Mouse (Mus musculus): Measurements from ENCODE around the gene Gabrb2. TPM values are rescaled to one million over a fixed set of nuclear protein-coding genes. Genes with fewer than 3 reads are reported as not detected.

Gabrb2 gene
- polyA plus RNA-seq, 1 experiment from 2014 or later, result 2.1 TPM

GRCm38 (mm10) chr11:42535286-42535685 is 115.7 kb downstream of the Gabrb2 start:
- Histone ChIP-seq H3K4me2 (no peak overlapping the region), H3K9ac (no peak overlapping the region), H3K27me3 (replicated peaks) (no peaks in the 10 kb centered on the region), H3K4me3 (no peak overlapping the region), H3K36me3 (no peaks in the 10 kb centered on the region), H3K9me3 (replicated peaks) (no peaks in the 10 kb centered on the region), H3K27ac (ENCODE audit: poor library complexity, severe bottlenecking) (no peak overlapping the region), H3K4me1 (replicated peaks) (no peaks in the 10 kb centered on the region)
- no peak for ATAC-seq (ENCODE audit: insufficient number of reproducible peaks, low FRiP score)
- WGBS, result 82% methylated on average over 5 of the region's 5 CpGs

- no peak for ATAC-seq (ENCODE audit: insufficient number of reproducible peaks, low FRiP score)
- Histone ChIP-seq H3K4me2 (no peak overlapping the region), H3K4me1 (replicated peaks) (no peaks in the 10 kb centered on the region), H3K9ac (no peak overlapping the region), H3K36me3 (no peaks in the 10 kb centered on the region), H3K4me3 (no peak overlapping the region), H3K27ac (ENCODE audit: poor library complexity, severe bottlenecking) (no peak overlapping the region), H3K9me3 (replicated peaks) (no peaks in the 10 kb centered on the region), H3K27me3 (replicated peaks) (no peaks in the 10 kb centered on the region)
- 61% methylated on average over 1 of the region's 1 CpGs for WGBS
These were observed 116.3 kb downstream of the Gabrb2 start for GRCm38 (mm10) chr11:42535861-42536260.

- H3K9me3 ChIP-seq (replicated peaks), result no peaks in the 10 kb centered on the region
- H3K27ac ChIP-seq (ENCODE audit: poor library complexity, severe bottlenecking), result no peak overlapping the region
- WGBS, result 82% methylated on average over 2 of the region's 2 CpGs
- no peak overlapping the region for H3K4me2 ChIP-seq
- no peaks in the 10 kb centered on the region for H3K36me3 ChIP-seq
- no peak overlapping the region for H3K9ac ChIP-seq
- no peaks in the 10 kb centered on the region for H3K27me3 ChIP-seq (replicated peaks)
- no peaks in the 10 kb centered on the region for H3K4me1 ChIP-seq (replicated peaks)
- no peak overlapping the region for H3K4me3 ChIP-seq
- ATAC-seq (ENCODE audit: insufficient number of reproducible peaks, low FRiP score), result no peak
These were observed 123.3 kb downstream of the Gabrb2 start for GRCm38 (mm10) chr11:42542861-42543260.

GRCm38 (mm10) chr11:42566023-42566422 is 146.5 kb downstream of the Gabrb2 start:
- no peak overlapping the region for H3K9ac ChIP-seq
- ATAC-seq (ENCODE audit: insufficient number of reproducible peaks, low FRiP score), result no peak
- H3K27ac ChIP-seq (ENCODE audit: poor library complexity, severe bottlenecking), result no peak overlapping the region
- WGBS, result 78% methylated on average over 5 of the region's 5 CpGs
- no peaks in the 10 kb centered on the region for H3K27me3 ChIP-seq (replicated peaks)
- H3K9me3 ChIP-seq (replicated peaks), result no peaks in the 10 kb centered on the region
- H3K4me1 ChIP-seq (replicated peaks), result no peaks in the 10 kb centered on the region
- no peaks in the 10 kb centered on the region for H3K36me3 ChIP-seq
- no peak overlapping the region for H3K4me3 ChIP-seq
- no peak overlapping the region for H3K4me2 ChIP-seq

- H3K9me3 ChIP-seq (replicated peaks), result no peaks in the 10 kb centered on the region
- H3K4me1 ChIP-seq (replicated peaks), result no peaks in the 10 kb centered on the region
- no peaks in the 10 kb centered on the region for H3K27me3 ChIP-seq (replicated peaks)
- no peak overlapping the region for H3K4me3 ChIP-seq
- no peak overlapping the region for H3K27ac ChIP-seq (ENCODE audit: poor library complexity, severe bottlenecking)
- 77% methylated on average over 4 of the region's 4 CpGs for WGBS
- H3K9ac ChIP-seq, result no peak overlapping the region
- no peaks in the 10 kb centered on the region for H3K36me3 ChIP-seq
- ATAC-seq (ENCODE audit: insufficient number of reproducible peaks, low FRiP score), result no peak
- H3K4me2 ChIP-seq, result no peak overlapping the region
These were observed 151.9 kb downstream of the Gabrb2 start for GRCm38 (mm10) chr11:42571467-42571866.

- no peak overlapping the region for H3K27ac ChIP-seq (ENCODE audit: poor library complexity, severe bottlenecking)
- ATAC-seq (ENCODE audit: insufficient number of reproducible peaks, low FRiP score), result no peak
- no peaks in the 10 kb centered on the region for H3K4me1 ChIP-seq (replicated peaks)
- WGBS, result 78% methylated on average over 3 of the region's 3 CpGs
- H3K4me3 ChIP-seq, result no peak overlapping the region
- H3K36me3 ChIP-seq, result no peaks in the 10 kb centered on the region
- H3K27me3 ChIP-seq (replicated peaks), result no peaks in the 10 kb centered on the region
- no peak overlapping the region for H3K4me2 ChIP-seq
- H3K9me3 ChIP-seq (replicated peaks), result no peaks in the 10 kb centered on the region
- no peak overlapping the region for H3K9ac ChIP-seq
These were observed 155.8 kb downstream of the Gabrb2 start for GRCm38 (mm10) chr11:42575146-42575873.

GRCm38 (mm10) chr11:42579804-42580203 is 160.2 kb downstream of the Gabrb2 start:
- H3K9me3 ChIP-seq (replicated peaks), result no peaks in the 10 kb centered on the region
- no peak overlapping the region for H3K9ac ChIP-seq
- WGBS, result 61% methylated on average over 6 of the region's 6 CpGs
- no peaks in the 10 kb centered on the region for H3K36me3 ChIP-seq
- no peak overlapping the region for H3K4me2 ChIP-seq
- no peaks in the 10 kb centered on the region for H3K4me1 ChIP-seq (replicated peaks)
- H3K27ac ChIP-seq (ENCODE audit: poor library complexity, severe bottlenecking), result no peak overlapping the region
- H3K27me3 ChIP-seq (replicated peaks), result no peaks in the 10 kb centered on the region
- ATAC-seq (ENCODE audit: insufficient number of reproducible peaks, low FRiP score), result no peak
- no peak overlapping the region for H3K4me3 ChIP-seq

GRCm38 (mm10) chr11:42581123-42581522 is 161.6 kb downstream of the Gabrb2 start:
- Histone ChIP-seq H3K36me3 (no peaks in the 10 kb centered on the region), H3K4me1 (replicated peaks) (no peaks in the 10 kb centered on the region), H3K9me3 (replicated peaks) (no peaks in the 10 kb centered on the region), H3K4me2 (no peak overlapping the region), H3K4me3 (no peak overlapping the region), H3K9ac (no peak overlapping the region), H3K27me3 (replicated peaks) (no peaks in the 10 kb centered on the region), H3K27ac (ENCODE audit: poor library complexity, severe bottlenecking) (no peak overlapping the region)
- no peak for ATAC-seq (ENCODE audit: insufficient number of reproducible peaks, low FRiP score)
- 85% methylated on average over 4 of the region's 4 CpGs for WGBS

- no peak overlapping the region for H3K4me2 ChIP-seq
- ATAC-seq (ENCODE audit: insufficient number of reproducible peaks, low FRiP score), result no peak
- no peaks in the 10 kb centered on the region for H3K27me3 ChIP-seq (replicated peaks)
- no peaks in the 10 kb centered on the region for H3K4me1 ChIP-seq (replicated peaks)
- H3K27ac ChIP-seq (ENCODE audit: poor library complexity, severe bottlenecking), result no peak overlapping the region
- no peak overlapping the region for H3K4me3 ChIP-seq
- H3K9ac ChIP-seq, result no peak overlapping the region
- no peaks in the 10 kb centered on the region for H3K9me3 ChIP-seq (replicated peaks)
- no peaks in the 10 kb centered on the region for H3K36me3 ChIP-seq
These were observed 162.2 kb downstream of the Gabrb2 start for GRCm38 (mm10) chr11:42581753-42582152.

GRCm38 (mm10) chr11:42592418-42592817 is 172.9 kb downstream of the Gabrb2 start:
- H3K4me2 ChIP-seq, result no peak overlapping the region
- H3K9ac ChIP-seq, result no peak overlapping the region
- H3K4me1 ChIP-seq (replicated peaks), result no peaks in the 10 kb centered on the region
- no peaks in the 10 kb centered on the region for H3K27me3 ChIP-seq (replicated peaks)
- no peaks in the 10 kb centered on the region for H3K36me3 ChIP-seq
- no peak overlapping the region for H3K27ac ChIP-seq (ENCODE audit: poor library complexity, severe bottlenecking)
- no peaks in the 10 kb centered on the region for H3K9me3 ChIP-seq (replicated peaks)
- H3K4me3 ChIP-seq, result no peak overlapping the region
- no peak for ATAC-seq (ENCODE audit: insufficient number of reproducible peaks, low FRiP score)
- WGBS, result 77% methylated on average over 3 of the region's 3 CpGs

- no peak for ATAC-seq (ENCODE audit: insufficient number of reproducible peaks, low FRiP score)
- no peaks in the 10 kb centered on the region for H3K9me3 ChIP-seq (replicated peaks)
- H3K9ac ChIP-seq, result no peak overlapping the region
- H3K27ac ChIP-seq (ENCODE audit: poor library complexity, severe bottlenecking), result no peak overlapping the region
- no peaks in the 10 kb centered on the region for H3K4me1 ChIP-seq (replicated peaks)
- no peak overlapping the region for H3K4me3 ChIP-seq
- 47% methylated on average over 1 of the region's 1 CpGs for WGBS
- no peaks in the 10 kb centered on the region for H3K27me3 ChIP-seq (replicated peaks)
- no peaks in the 10 kb centered on the region for H3K36me3 ChIP-seq
- H3K4me2 ChIP-seq, result no peak overlapping the region
These were observed 186.7 kb downstream of the Gabrb2 start for GRCm38 (mm10) chr11:42606225-42606624.

GRCm38 (mm10) chr11:42609128-42609763 is 189.7 kb downstream of the Gabrb2 start:
- Histone ChIP-seq H3K9ac (no peak overlapping the region), H3K36me3 (no peaks in the 10 kb centered on the region), H3K27ac (ENCODE audit: poor library complexity, severe bottlenecking) (no peak overlapping the region), H3K9me3 (replicated peaks) (no peaks in the 10 kb centered on the region), H3K4me3 (no peak overlapping the region), H3K4me1 (replicated peaks) (no peaks in the 10 kb centered on the region), H3K4me2 (no peak overlapping the region), H3K27me3 (replicated peaks) (no peaks in the 10 kb centered on the region)
- WGBS, result 84% methylated on average over 3 of the region's 3 CpGs
- ATAC-seq (ENCODE audit: insufficient number of reproducible peaks, low FRiP score), result no peak

All from heart, embryonic 12.5 days (tissue).